10 mouse cellular contexts compared by ENCODE assay signal in genomic region chr5:26282282-26282681, GRCm38 (mm10). TPM values are rescaled to one million over a fixed set of nuclear protein-coding genes. Genes with fewer than 3 reads are reported as not detected.
DNase-seq lines count a peak whose midpoint lies in the region; ATAC-seq and TF ChIP-seq lines count a peak whose summit lies in the region.
"Had no signal": no experiment of that assay in that cellular context is flagged by ENCODE, and none has a peak within 500 bp of the region (broad histone marks: within the 10 kb centered on the region; RNA-seq: fewer than 3 reads in every experiment).

No protein-coding gene starts in this region.

- no peak for TF ChIP-seq EP300 in lung, postnatal 0 days (IDR thresholded peaks at IDR 0.05)

- H3K36me3 ChIP-seq in lung, postnatal 0 days (ENCODE audit: insufficient read depth, low read length): no peaks in the 10 kb centered on the region

- H3K9me3 ChIP-seq in lung, postnatal 0 days (ENCODE audit: low read length): no peaks in the 10 kb centered on the region

- H3K27me3 ChIP-seq in lung, postnatal 0 days (replicated peaks; ENCODE audit: insufficient read depth, low read length): no peaks in the 10 kb centered on the region

- H3K4me3 ChIP-seq in lung, postnatal 0 days (ENCODE audit: low read depth, low read length): no peak overlapping the region
- H3K4me3 ChIP-seq: erythroblast, embryonic 14.5 days had no signal

- TF ChIP-seq CTCF in lung, postnatal 0 days (IDR thresholded peaks at IDR 0.05): peak; percentile 56

- no peak overlapping the region for H3K9ac ChIP-seq in lung, postnatal 0 days (replicated peaks; ENCODE audit: low read depth)

- intact Hi-C loops in gastrocnemius, postnatal 14 days (cut with DNase I; ENCODE audit: low total_unique reads): no loop called here

- ATAC-seq in lung, postnatal 0 days: no peak
- ATAC-seq in megakaryocyte-erythroid progenitor cell, adult 5-6 weeks (replicated peaks; ENCODE audit: low FRiP score, low TSS enrichment, poor library complexity, severe bottlenecking): no peak

- H3K4me1 ChIP-seq in lung, postnatal 0 days (ENCODE audit: insufficient read depth, low read depth, low read length): no peaks in the 10 kb centered on the region

- H3K27ac ChIP-seq in lung, postnatal 0 days (ENCODE audit: low read length): no peak overlapping the region

- WGBS in lung, postnatal 0 days: 3% methylated on average over 4 of the region's 4 CpGs

- H3K4me2 ChIP-seq in lung, postnatal 0 days (replicated peaks; ENCODE audit: low read depth, low read length): no peak overlapping the region

- DNase-seq in 416B (ENCODE audit: low read depth): peak; percentile 73
- peak; percentile 77 for DNase-seq in R1 (ENCODE audit: low read depth, low spot score)
- peak; percentile 91 to 94 for DNase-seq in cerebellum, postnatal 25 days
- DNase-seq in gastrocnemius, postnatal 14 days: peak; percentile 22
- peak; percentile 37 to 79 for DNase-seq in layer of hippocampus, adult 18-20 months (ENCODE audit: low spot score in 2 of 2)
- DNase-seq in lung, postnatal 0 days (ENCODE audit: low spot score): peak; percentile 4
- DNase-seq in right cerebral cortex, adult 18-20 months: peak; percentile 64

RNA-seq across cellular contexts. Expression of gene Gm7361, which starts 24.8 kb away (rescaled TPM):
- total RNA-seq in gastrocnemius, postnatal 14 days (2021): not detected
- under 1 TPM; 0.28 to 0.37 TPM for total RNA-seq in layer of hippocampus, adult 18-20 months (2021)
- not detected in 2 replicates for polyA plus RNA-seq in lung, postnatal 0 days (2015; fragmentation: Nextera tagmentation; extraction: Ambion mirVana)
- total RNA-seq in megakaryocyte-erythroid progenitor cell, adult 5-6 weeks (2014; fragmentation: Nextera tagmentation): not detected in 2 replicates
- total RNA-seq in megakaryocyte-erythroid progenitor cell, adult 5-6 weeks (2017): not detected in 2 replicates
- polyA plus RNA-seq: erythroblast, embryonic 14.5 days; spleen, adult 2 months had no signal

Comparison
In these comparisons a context has a peak if more than half of its experiments do, and no peak if none do; other contexts are left out.
1. DNase-seq: peak in every context shown above with its lines; median percentile 92 in cerebellum, postnatal 25 days; 77 in R1; 73 in 416B; 64 in right cerebral cortex, adult 18-20 months; 58 in layer of hippocampus, adult 18-20 months; 22 in gastrocnemius, postnatal 14 days; 4 in lung, postnatal 0 days.